Mouse (Mus musculus) layer of hippocampus, postnatal 10 days (tissue): ENCODE measurements around the gene Atxn2l. TPM values are rescaled to one million over a fixed set of nuclear protein-coding genes. Genes with fewer than 3 reads are reported as not detected.

Experiments
- total RNA-seq, 2 experiments: library from RNA; stranded (reverse); gene quantifications; 2 replicates each; pipeline ENCODE4 v1.2.3; 2021

Atxn2l gene
- total RNA-seq, 2 experiments from 2014 or later, result 118 to 123 TPM

Other genes starting within 250 kb of the Atxn2l start
- gene Sbk1, start 230.8 kb downstream of the Atxn2l start, total RNA-seq, result 100 to 1,000 TPM; 190 to 192 TPM
- 1 to 10 TPM in 1 of 2 experiments, under 1 TPM in 1; 0.73 to 1.8 TPM for gene Lat, start 133.9 kb downstream of the Atxn2l start, total RNA-seq
- 10 to 100 TPM; 78.8 to 91.0 TPM for gene Spns1, start 126.0 kb downstream of the Atxn2l start, total RNA-seq
- 10 to 100 TPM in 1 of 2 experiments, 1 to 10 TPM in 1; 9.3 to 10.8 TPM for gene Nfatc2ip, start 106.7 kb downstream of the Atxn2l start, total RNA-seq
- gene Cd19, start 88.5 kb downstream of the Atxn2l start, total RNA-seq, result under 1 TPM in 1 of 2 experiments, not detected in 1; 0.25 TPM
- 10 to 100 TPM; 10.8 to 13.1 TPM for gene Rabep2, start 74.7 kb downstream of the Atxn2l start, total RNA-seq
- gene Atp2a1, start 40.3 kb downstream of the Atxn2l start, total RNA-seq, result under 1 TPM; 0.09 to 0.58 TPM
- gene Sh2b1, start 28.0 kb downstream of the Atxn2l start, total RNA-seq, result 10 to 100 TPM; 68.1 to 69.6 TPM
- gene Tufm, start 16.1 kb downstream of the Atxn2l start, total RNA-seq, result 100 to 1,000 TPM in 1 of 2 experiments, 10 to 100 TPM in 1; 88.2 to 106 TPM
- gene Eif3c, start 63.0 kb upstream of the Atxn2l start, total RNA-seq, result 100 to 1,000 TPM; 199 to 200 TPM
- under 1 TPM; 0.43 to 0.51 TPM for gene Apobr, start 81.5 kb upstream of the Atxn2l start, total RNA-seq
- gene Cln3, start 82.4 kb upstream of the Atxn2l start, total RNA-seq, result 10 to 100 TPM; 20.8 to 23.2 TPM
- gene Il27, start 91.5 kb upstream of the Atxn2l start, total RNA-seq, result not detected
- gene Nupr1, start 127.4 kb upstream of the Atxn2l start, total RNA-seq, result 1 to 10 TPM; 2.9 to 5.5 TPM
- 10 to 100 TPM; 27.1 to 36.3 TPM for gene Sgf29, start 145.9 kb upstream of the Atxn2l start, total RNA-seq
- 1 to 10 TPM; 3.8 to 5.3 TPM for gene Sult1a1, start 173.0 kb upstream of the Atxn2l start, total RNA-seq
- 100 to 1,000 TPM; 114 to 137 TPM for gene Bola2, start 192.0 kb upstream of the Atxn2l start, total RNA-seq
- gene Slx1b, start 192.3 kb upstream of the Atxn2l start, total RNA-seq, result 10 to 100 TPM; 20.1 to 21.5 TPM
- 100 to 1,000 TPM; 145 to 151 TPM for gene Coro1a, start 204.3 kb upstream of the Atxn2l start, total RNA-seq